Mouse (Mus musculus) MEL (cell line): ENCODE results near the gene 4930438A08Rik.
"Not testable (repeated sequence)": the region's sequence is repeated elsewhere in the genome, so short reads cannot be mapped to it uniquely, and the experiment has no call there.

ENCODE experiments used
- CTCF ChIP-seq, 3 experiments: IDR thresholded peaks in 2 of 3; conservative IDR thresholded peaks in 1 of 3; 2 replicates each; pipeline ENCODE4 v1.5.1; 2011 to 2012; ENCODE audit warnings: low read length in 3 of 3, low read depth in 2 of 3, mild to moderate bottlenecking in 2 of 3, improper control_type of control experiment in 1 of 3, inconsistent platforms in 1 of 3, mixed read lengths in 1 of 3, moderate library complexity in 1 of 3; ENCODE audit not compliant: control insufficient read depth in 1 of 3, insufficient read depth in 1 of 3, poor library complexity in 1 of 3, severe bottlenecking in 1 of 3
- HCFC1 ChIP-seq: IDR thresholded peaks from 2 replicates; pipeline ENCODE4 v1.6.1; 2012; ENCODE audit warnings: low read depth, mild to moderate bottlenecking, inconsistent platforms, low read length, improper control_type of control experiment, moderate library complexity
- POLR2AphosphoS5 ChIP-seq: IDR thresholded peaks from 2 replicates; pipeline ENCODE4 v1.6.1; 2012; ENCODE audit warnings: low read depth, borderline replicate concordance, mild to moderate bottlenecking, inconsistent platforms, low read length, moderate library complexity, mixed read lengths
- ZKSCAN1 ChIP-seq: IDR thresholded peaks from 2 replicates; pipeline ENCODE4 v1.6.1; 2012; ENCODE audit warnings: low read depth, mild to moderate bottlenecking, inconsistent platforms, low read length, improper control_type of control experiment, moderate library complexity

DNA sequence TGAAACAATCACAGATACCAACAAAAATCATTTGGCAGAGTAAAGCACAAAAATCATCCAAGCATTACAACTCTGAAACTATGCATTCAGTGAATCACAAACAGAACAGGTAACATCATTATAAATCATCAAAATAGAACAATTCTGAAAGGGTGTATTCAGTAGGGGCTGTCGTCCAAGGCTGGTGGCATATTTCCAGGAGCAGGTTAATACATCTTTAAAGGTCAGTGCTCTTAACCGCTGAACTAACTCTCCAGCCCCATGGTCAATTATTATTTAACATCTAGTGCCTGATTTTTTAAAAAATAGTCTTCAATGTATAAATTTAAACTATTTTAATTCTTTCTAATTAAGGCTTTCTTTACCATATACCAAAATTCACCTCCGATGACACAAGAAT is 40.0 kb upstream of the 4930438A08Rik start:
- TF ChIP-seq CTCF (IDR thresholded peaks at IDR 0.05 in 2 of 3, conservative IDR thresholded peaks at IDR 0.05 in 1 of 3; ENCODE audit: control insufficient read depth in 1 of 3, insufficient read depth in 1 of 3, low read depth in 2 of 3, low read length in 3 of 3, poor library complexity in 1 of 3, severe bottlenecking in 1 of 3); HCFC1; POLR2AphosphoS5; ZKSCAN1: not testable (repeated sequence)
